10 mouse cellular contexts compared by ENCODE assay signal in genomic region chr11:83784661-83785060, GRCm38 (mm10). TPM values are rescaled to one million over a fixed set of nuclear protein-coding genes. Genes with fewer than 3 reads are reported as not detected.
DNase-seq lines count a peak whose midpoint lies in the region; ATAC-seq and TF ChIP-seq lines count a peak whose summit lies in the region.
"Had no signal": no experiment of that assay in that cellular context is flagged by ENCODE, and none has a peak within 500 bp of the region (broad histone marks: within the 10 kb centered on the region; RNA-seq: fewer than 3 reads in every experiment).

No protein-coding gene starts in this region.

- H3K36me3 ChIP-seq in liver, postnatal 0 days (replicated peaks; ENCODE audit: insufficient read depth, low read length): peaks cover 35% of the 10 kb centered on the region
- peaks cover 42% of the 10 kb centered on the region for H3K36me3 ChIP-seq in E14TG2a.4 (ENCODE audit: insufficient read depth, low read length)
- H3K36me3 ChIP-seq in neural tube, embryonic 15.5 days: peaks cover 41% of the 10 kb centered on the region

- H3K9me3 ChIP-seq in liver, postnatal 0 days (ENCODE audit: low read length): no peaks in the 10 kb centered on the region
- H3K9me3 ChIP-seq in E14TG2a.4 (ENCODE audit: low read length): no peaks in the 10 kb centered on the region
- H3K9me3 ChIP-seq in neural tube, embryonic 15.5 days (replicated peaks): no peaks in the 10 kb centered on the region
- H3K9me3 ChIP-seq: forebrain, embryonic 15.5 days; limb, embryonic 12.5 days had no signal

- ATAC-seq in liver, postnatal 0 days: no peak
- no peak for ATAC-seq in neural tube, embryonic 15.5 days (ENCODE audit: low FRiP score)
- ATAC-seq: forebrain, embryonic 15.5 days had no signal

- no peak for TF ChIP-seq EP300 in liver, postnatal 0 days (IDR thresholded peaks at IDR 0.05; ENCODE audit: low read depth)

- no peaks in the 10 kb centered on the region for H3K27me3 ChIP-seq in liver, postnatal 0 days (ENCODE audit: insufficient read depth, low read length)
- peaks cover 10% of the 10 kb centered on the region for H3K27me3 ChIP-seq in E14TG2a.4 (ENCODE audit: insufficient read depth, low read length)
- no peaks in the 10 kb centered on the region for H3K27me3 ChIP-seq in neural tube, embryonic 15.5 days (replicated peaks)
- H3K27me3 ChIP-seq: forebrain, embryonic 15.5 days; limb, embryonic 12.5 days had no signal

- H3K9ac ChIP-seq in liver, postnatal 0 days (replicated peaks): no peak overlapping the region
- H3K9ac ChIP-seq in neural tube, embryonic 15.5 days (replicated peaks): no peak overlapping the region
- H3K9ac ChIP-seq: forebrain, embryonic 15.5 days; limb, embryonic 12.5 days had no signal

- peak; percentile 9 for DNase-seq in gastrocnemius, adult 18-20 months (ENCODE audit: low spot score)
- DNase-seq in gastrocnemius, postnatal 25 days: no peak
- DNase-seq in liver, postnatal 0 days: no peak
- no peak for DNase-seq in liver
- peak; percentile 51 for DNase-seq in kidney, postnatal 10 days
- DNase-seq in ovary, postnatal 14 days (ENCODE audit: low spot score): no peak

- no peak overlapping the region for H3K27ac ChIP-seq in liver, postnatal 0 days (ENCODE audit: low read depth)
- H3K27ac ChIP-seq in neural tube, embryonic 15.5 days (replicated peaks): no peak overlapping the region
- H3K27ac ChIP-seq: forebrain, embryonic 15.5 days; limb, embryonic 12.5 days had no signal

- 72% methylated on average over 2 of the region's 2 CpGs for WGBS in liver, postnatal 0 days (ENCODE audit: insufficient replicate concordance)
- 92% methylated on average over 2 of the region's 2 CpGs for WGBS in neural tube, embryonic 15.5 days

- no peak overlapping the region for H3K4me2 ChIP-seq in liver, postnatal 0 days (ENCODE audit: low read depth, low read length)
- no peak overlapping the region for H3K4me2 ChIP-seq in neural tube, embryonic 15.5 days
- H3K4me2 ChIP-seq: forebrain, embryonic 15.5 days; limb, embryonic 12.5 days had no signal

- H3K4me3 ChIP-seq in liver, postnatal 0 days (ENCODE audit: low read depth, low read length): no peak overlapping the region
- no peak overlapping the region for H3K4me3 ChIP-seq in E14TG2a.4 (replicated peaks; ENCODE audit: low read length)
- H3K4me3 ChIP-seq in neural tube, embryonic 15.5 days (replicated peaks): no peak overlapping the region
- H3K4me3 ChIP-seq: forebrain, embryonic 15.5 days; limb, embryonic 12.5 days had no signal

- TF ChIP-seq CTCF in liver, postnatal 0 days (IDR thresholded peaks at IDR 0.05; ENCODE audit: low read depth): peak; percentile 28
- peak; percentile 17; the same call in 1 of the 2 replicates for TF ChIP-seq CTCF in E14TG2a.4 (conservative IDR thresholded peaks at IDR 0.05; ENCODE audit: low read length)

- H3K4me1 ChIP-seq in liver, postnatal 0 days (ENCODE audit: insufficient read depth): peaks cover 7% of the 10 kb centered on the region
- peaks cover 53% of the 10 kb centered on the region for H3K4me1 ChIP-seq in E14TG2a.4 (replicated peaks; ENCODE audit: low read depth, low read length)
- H3K4me1 ChIP-seq in neural tube, embryonic 15.5 days: no peaks in the 10 kb centered on the region
- H3K4me1 ChIP-seq: forebrain, embryonic 15.5 days had no signal

RNA-seq across cellular contexts. Expression of gene Heatr6, which starts 31.2 kb away (rescaled TPM):
- total RNA-seq in gastrocnemius, adult 18-20 months (2021): 10 to 100 TPM in 1 of 2 experiments, 1 to 10 TPM in 1; 8.5 to 10.7 TPM
- total RNA-seq in gastrocnemius, postnatal 25 days (2021): 1 to 10 TPM; 6.4 to 7.4 TPM
- polyA plus RNA-seq in liver, postnatal 0 days (2015; fragmentation: Nextera tagmentation; extraction: Ambion mirVana): 5.6 and 6.0 TPM in 2 replicates
- polyA plus RNA-seq in neural tube, embryonic 15.5 days (2015; fragmentation: Nextera tagmentation; extraction: Ambion mirVana): 28.1 and 32.4 TPM in 2 replicates

RNA-seq across cellular contexts. Expression of gene Wfdc21, which starts 37.9 kb away (rescaled TPM):
- total RNA-seq in gastrocnemius, adult 18-20 months (2021): under 1 TPM in 1 of 2 experiments, not detected in 1; 0.62 TPM
- 1 to 10 TPM in 1 of 2 experiments, not detected in 1; 3.4 TPM for total RNA-seq in gastrocnemius, postnatal 25 days (2021)
- polyA plus RNA-seq in liver, postnatal 0 days (2015; fragmentation: Nextera tagmentation; extraction: Ambion mirVana): 108 and 117 TPM in 2 replicates
- 0.41 and 2.0 TPM in 2 replicates for polyA plus RNA-seq in neural tube, embryonic 15.5 days (2015; fragmentation: Nextera tagmentation; extraction: Ambion mirVana)
- polyA plus RNA-seq: forebrain, embryonic 15.5 days; limb, embryonic 12.5 days had no signal

Comparison
In these comparisons a context has a peak if more than half of its experiments do, and no peak if none do; other contexts are left out.
1. DNase-seq: peak in gastrocnemius, adult 18-20 months (single experiment) and kidney, postnatal 10 days (single experiment); none in gastrocnemius, postnatal 25 days (single experiment), liver, postnatal 0 days (single experiment), liver (single experiment) and ovary, postnatal 14 days (single experiment).